Mouse (Mus musculus) hindlimb bud, embryonic 11.5 days (tissue): ENCODE measurements around the gene Hmcn1.

Source experiments
- DNase-seq: peaks from one replicate; pipeline ENCODE4 v3.0.0-alpha.2; 2012; ENCODE audit warnings: low read depth, low spot score; ENCODE audit errors: extremely low spot score

Hmcn1 gene

GRCm38 (mm10) chr1:150798651-150799050, 194.6 kb downstream of the Hmcn1 start:
- no peak for DNase-seq

GRCm38 (mm10) chr1:150786746-150787145, 206.5 kb downstream of the Hmcn1 start:
- DNase-seq: no peak

DNA sequence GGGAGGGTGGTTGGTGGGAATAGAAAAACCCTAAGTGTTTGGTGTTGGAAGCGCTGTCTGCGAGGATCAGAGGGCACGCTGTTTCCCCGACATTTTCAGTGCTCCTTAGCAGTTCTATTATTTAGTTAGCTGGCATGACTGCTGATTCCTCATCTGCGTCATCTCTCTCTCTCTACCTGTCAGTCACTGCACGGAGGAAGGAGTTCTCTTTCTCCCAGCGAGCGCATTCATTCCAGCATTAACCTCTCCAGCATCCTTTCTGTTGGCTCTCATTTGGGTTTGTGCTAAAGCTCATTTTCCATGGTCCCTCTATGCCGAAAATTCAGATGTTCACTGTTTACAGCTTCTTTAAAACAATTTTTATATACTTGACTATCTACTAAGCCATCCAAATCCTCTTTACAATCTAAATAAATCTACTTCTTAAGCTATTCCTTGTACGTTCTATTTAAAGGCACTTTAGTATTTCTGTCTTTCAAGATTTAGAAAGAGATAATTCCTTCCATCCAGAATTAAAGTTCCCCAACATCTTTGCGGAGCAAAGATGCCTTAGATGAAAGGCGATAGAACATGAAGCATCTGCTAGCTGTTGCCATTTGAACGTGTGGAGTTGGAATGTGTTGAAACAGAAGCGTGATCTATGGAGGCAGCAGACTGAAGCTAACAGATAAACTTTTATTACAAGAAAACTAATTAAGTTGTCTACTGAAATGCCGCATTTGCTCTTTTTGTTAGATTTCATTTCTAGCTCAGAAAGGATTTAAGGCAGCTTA, 210.0 kb downstream of the Hmcn1 start:
- no peak for DNase-seq

DNA sequence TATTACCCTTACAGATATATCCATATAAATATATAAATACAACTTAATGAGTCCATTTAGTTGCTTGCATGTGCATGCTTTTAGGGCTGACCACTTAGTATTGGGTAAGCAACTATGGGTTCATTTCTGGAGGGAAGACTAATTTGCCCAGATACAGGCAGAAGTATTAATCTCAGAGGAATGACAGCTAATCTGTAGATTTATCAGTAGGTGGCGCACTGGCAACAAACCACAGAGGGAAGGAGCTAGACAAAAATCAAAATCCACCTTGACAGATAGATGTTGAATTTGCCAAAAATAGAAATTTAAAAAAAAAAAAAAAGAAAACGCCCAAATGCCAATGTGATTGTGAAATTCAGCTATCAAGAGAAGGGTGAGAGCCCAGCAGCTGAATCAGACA, 213.3 kb downstream of the Hmcn1 start:
- DNase-seq: no peak

GRCm38 (mm10) chr1:150776741-150777140, 216.5 kb downstream of the Hmcn1 start:
- no peak for DNase-seq

GRCm38 (mm10) chr1:150775742-150776141, 217.5 kb downstream of the Hmcn1 start:
- no peak for DNase-seq

GRCm38 (mm10) chr1:150772958-150773357, 220.3 kb downstream of the Hmcn1 start:
- DNase-seq: no peak

GRCm38 (mm10) chr1:150770948-150771521, 222.2 kb downstream of the Hmcn1 start:
- DNase-seq: no peak

GRCm38 (mm10) chr1:150769836-150770235, 223.4 kb downstream of the Hmcn1 start:
- DNase-seq: peak; percentile 56

DNA sequence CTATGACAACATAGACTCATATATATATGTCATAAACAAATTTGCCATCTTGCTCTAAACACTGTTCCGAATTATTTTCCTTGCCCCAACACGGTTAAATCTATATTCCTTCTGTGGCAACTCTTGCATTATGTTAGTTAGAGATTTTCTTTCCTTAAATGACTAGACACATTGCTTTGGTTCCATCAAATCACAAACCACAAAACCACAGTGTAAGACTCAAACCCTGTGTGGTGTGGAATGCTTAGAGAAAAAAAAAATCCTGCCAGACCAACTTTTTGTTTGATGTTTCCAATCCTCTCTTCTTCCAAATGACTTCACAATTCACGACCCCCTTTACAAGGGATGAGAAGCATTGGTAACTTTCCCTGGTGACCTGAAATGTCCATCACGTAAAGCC, 231.6 kb downstream of the Hmcn1 start:
- no peak for DNase-seq

- no peak for DNase-seq
Measured at GRCm38 (mm10) chr1:150760801-150761331, 232.4 kb downstream of the Hmcn1 start.

DNA sequence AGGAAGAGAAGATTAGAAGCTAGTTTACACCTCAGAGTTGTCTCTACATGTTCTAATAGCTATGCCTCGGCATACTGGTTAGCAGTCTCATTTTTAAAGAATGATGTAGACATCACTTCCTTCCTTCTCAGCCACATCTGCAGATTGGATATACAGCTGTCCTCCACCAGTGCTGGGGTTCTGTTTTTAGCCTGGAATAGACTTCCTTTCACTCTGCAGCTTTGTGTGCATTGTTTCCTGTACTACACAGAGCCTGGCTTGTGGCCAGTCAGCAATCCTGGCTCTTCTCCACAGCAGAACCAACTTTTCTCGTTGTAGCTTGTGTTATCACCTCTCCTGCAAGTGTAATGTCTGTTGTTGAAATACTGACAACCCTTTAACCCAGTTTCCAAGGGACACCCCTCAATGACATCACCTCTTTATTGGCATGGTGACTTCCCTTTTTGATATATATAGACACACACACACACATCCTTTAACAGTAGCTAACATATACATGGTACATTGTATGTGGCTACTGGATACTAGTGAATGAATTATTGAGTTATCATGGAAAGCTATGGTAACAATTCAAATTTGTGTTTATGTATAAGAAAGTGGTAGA, 233.7 kb downstream of the Hmcn1 start:
- DNase-seq: no peak

- no peak for DNase-seq
Measured at GRCm38 (mm10) chr1:150753920-150754319, 239.3 kb downstream of the Hmcn1 start.

DNA sequence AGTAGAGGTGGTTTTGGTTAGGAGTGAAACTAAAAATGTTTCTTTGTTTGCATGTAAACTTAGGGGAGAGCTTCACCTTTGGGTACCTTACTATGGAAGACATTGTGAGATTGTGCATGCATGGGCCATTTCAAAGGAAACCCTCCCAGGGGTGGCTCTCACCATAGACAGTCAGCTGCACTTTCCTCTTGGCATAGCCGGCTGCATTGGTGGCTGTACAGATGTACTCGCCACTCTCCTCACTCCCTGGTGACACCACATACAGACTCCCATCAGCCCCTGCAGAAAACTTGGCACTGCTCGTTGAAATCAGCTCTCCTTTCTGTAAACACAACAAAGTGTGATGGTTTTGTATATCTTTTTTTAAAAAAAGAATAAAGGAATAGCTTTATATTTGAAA, 244.5 kb downstream of the Hmcn1 start:
- DNase-seq: no peak

- no peak for DNase-seq
Measured at GRCm38 (mm10) chr1:150747771-150748170, 245.5 kb downstream of the Hmcn1 start.

- no peak for DNase-seq
Measured at GRCm38 (mm10) chr1:150743097-150743843, 250.0 kb downstream of the Hmcn1 start.

- DNase-seq: no peak
Measured at GRCm38 (mm10) chr1:150742376-150743087, 250.7 kb downstream of the Hmcn1 start.

- DNase-seq: no peak
Measured at GRCm38 (mm10) chr1:150711438-150711837, 281.8 kb downstream of the Hmcn1 start.

DNA sequence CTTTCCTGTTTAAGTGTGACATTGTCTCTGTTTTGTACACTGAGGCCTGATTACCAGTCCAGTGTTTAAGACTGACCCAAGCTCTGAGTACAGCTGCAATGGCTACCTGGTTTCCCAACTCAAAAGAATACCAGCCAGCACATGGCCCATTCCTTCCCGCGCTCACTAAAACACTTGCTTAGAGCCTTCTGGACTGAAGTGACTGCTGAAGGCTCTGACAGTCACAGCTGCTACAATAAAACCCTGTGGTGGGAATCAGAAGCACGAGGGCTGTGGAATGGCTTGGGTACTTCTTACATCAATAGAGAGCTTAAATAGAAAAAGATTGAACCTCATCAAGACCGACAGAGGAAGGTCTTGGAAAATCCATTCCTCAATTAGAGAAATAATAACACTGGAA, 286.7 kb downstream of the Hmcn1 start:
- DNase-seq: peak; percentile 14

- no peak for DNase-seq
Measured at GRCm38 (mm10) chr1:150697749-150698148, 295.5 kb downstream of the Hmcn1 start.

DNA sequence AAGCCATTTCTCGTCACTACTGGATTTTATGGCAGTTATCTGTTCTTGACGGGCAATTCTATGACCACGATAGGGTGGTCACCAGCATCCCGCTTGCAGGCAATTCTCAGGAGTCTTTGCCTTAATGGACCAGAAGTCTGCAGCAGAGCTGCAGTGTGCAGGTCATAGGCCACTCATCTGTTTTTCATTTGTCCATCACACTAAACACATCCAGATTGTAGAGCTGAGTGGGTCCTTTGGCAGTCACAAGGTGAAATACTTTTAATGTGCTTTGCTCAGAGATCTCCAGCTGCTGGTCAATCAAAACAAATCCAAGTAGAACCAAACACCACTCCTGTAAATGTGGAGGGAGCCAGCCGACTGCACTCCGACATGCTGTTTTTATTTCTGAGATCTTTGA, 311.2 kb downstream of the Hmcn1 start:
- DNase-seq: peak; percentile 88
